Mouse (Mus musculus): ENCODE measurements around the gene Myo19. TPM values are rescaled to one million over a fixed set of nuclear protein-coding genes. Genes with fewer than 3 reads are reported as not detected.

Gene Myo19
- polyA plus RNA-seq, 1 experiment from 2014 or later = 8.2 TPM

DNA sequence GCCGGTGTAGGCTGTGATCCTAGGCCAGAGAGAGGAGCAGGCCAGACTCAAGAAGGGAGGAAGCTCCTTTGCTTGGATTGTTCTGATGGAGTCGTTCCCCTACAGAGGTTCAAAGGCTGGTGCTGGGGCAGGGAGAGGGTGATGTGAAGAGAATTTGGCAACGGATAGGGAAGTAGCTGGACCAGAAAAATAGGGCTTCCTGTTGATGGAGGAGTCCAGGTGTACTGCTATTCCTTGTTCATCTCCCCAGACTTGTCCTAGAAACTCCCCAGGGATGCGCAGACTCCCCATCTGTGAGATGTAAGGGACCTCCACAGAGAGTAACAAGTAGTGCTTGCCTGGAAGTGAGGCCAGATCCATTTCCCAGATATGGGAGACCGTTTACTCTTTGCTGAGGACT, 76.5 kb downstream of the Myo19 start:
- peaks cover 44% of the 10 kb centered on the region for H3K27me3 ChIP-seq (replicated peaks)
- WGBS = 38% methylated on average over 5 of the region's 5 CpGs

DNA sequence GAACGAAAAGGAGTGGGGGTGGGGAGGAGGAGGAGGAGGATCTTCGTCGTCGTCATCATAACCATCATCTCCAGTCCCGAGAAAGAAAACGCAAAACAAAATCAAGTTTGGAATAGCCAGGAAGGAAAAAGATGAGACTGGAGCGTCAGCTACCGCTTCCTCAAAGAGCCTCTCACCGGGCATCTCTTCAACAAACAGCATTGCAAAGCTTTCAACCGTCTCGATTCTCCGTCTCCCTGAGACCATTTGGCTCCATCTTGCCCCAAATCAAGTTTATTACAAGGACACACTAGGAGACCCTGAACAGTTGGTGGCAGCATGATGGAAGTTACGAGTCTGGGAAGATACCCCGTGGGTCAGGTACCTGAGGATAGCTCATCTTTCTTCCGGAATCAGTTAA, 77.2 kb downstream of the Myo19 start:
- H3K27ac ChIP-seq = no peak overlapping the region
- no peak overlapping the region for H3K9ac ChIP-seq
- H3K9me3 ChIP-seq = no peaks in the 10 kb centered on the region
- no peaks in the 10 kb centered on the region for H3K36me3 ChIP-seq
- H3K4me2 ChIP-seq (replicated peaks) = peak overlapping the region; percentile 63
- WGBS = 14% methylated on average over 15 of the region's 15 CpGs
- ATAC-seq (ENCODE audit: low FRiP score, low read depth) = no peak
- peaks cover 17% of the 10 kb centered on the region for H3K4me1 ChIP-seq
- peak overlapping the region; percentile 25 for H3K4me3 ChIP-seq
- H3K27me3 ChIP-seq (replicated peaks) = peaks cover 44% of the 10 kb centered on the region

More for the DNA sequence above, 76.5 kb downstream of the Myo19 start:
- no peak overlapping the region for H3K27ac ChIP-seq
- no peak overlapping the region for H3K4me3 ChIP-seq
- H3K4me2 ChIP-seq (replicated peaks) = no peak overlapping the region
- H3K36me3 ChIP-seq = no peaks in the 10 kb centered on the region
- no peak overlapping the region for H3K9ac ChIP-seq
- peaks cover 17% of the 10 kb centered on the region for H3K4me1 ChIP-seq
- H3K9me3 ChIP-seq = no peaks in the 10 kb centered on the region
- no peak for ATAC-seq (ENCODE audit: low FRiP score, low read depth)

DNA sequence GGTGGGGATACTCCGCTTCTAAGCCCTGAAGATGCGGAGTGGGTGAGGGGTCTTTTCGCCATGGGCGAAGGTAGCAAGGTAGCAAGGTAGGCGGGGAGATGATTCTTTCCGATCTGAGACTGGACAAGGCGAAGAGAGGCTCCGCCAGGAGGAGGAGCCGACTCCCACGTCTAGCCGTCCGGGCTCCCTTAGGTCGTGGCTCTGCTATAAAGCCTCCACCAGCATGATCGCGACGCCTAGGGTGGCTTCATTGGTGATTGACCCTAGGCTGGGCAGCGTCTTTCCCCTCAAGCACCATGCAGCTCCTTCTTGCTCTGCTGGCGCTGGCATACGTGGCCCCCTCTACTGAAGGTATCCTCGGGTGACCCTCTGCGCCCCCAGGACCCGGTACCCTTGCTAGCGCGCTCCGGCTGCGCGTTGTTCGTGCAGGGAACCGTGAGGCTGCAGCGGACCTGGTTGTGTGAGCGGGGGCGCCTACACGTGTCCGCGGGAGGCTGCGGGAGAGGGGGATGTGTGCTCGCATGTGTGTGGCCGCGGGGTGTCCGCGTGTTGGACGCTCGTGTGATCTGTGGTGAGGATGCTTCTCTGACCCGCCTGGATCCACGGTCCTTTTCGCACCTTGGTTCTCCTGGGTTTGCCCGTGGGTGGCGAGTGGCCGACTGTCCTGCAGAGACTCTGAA, 77.8 kb downstream of the Myo19 start, which contains the start of gene Car4:
Car4 (plus strand) TSS at position 196 of the 680 bp plus-strand sequence.
- Histone ChIP-seq H3K27me3 (replicated peaks) (peaks cover 44% of the 10 kb centered on the region), H3K27ac (no peak within 1 kb of the TSS), H3K9ac (peak within 1 kb of the TSS; percentile 29; the same call in 1 of the 2 replicates)

DNA sequence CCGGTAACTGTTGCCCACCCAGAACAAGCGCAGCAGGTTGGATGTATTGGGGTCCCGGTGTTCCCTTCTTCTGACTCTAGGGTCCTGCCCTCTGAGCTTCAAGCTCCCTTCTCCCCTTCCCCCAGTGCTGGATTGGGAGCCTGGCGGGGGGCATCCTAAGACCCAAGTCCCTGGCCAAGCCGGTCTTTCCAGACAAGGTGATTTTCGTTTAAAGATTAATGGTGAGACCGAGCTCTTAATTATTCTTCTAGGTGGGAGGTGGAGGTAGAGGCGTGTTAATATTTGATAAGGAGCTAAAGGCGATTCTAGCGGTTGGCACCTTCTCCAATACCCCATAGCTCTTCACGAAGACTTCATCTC, 78.3 kb downstream of the Myo19 start:
- 6% methylated on average over 11 of the region's 11 CpGs for WGBS
- no peak overlapping the region for H3K9ac ChIP-seq
- peaks cover 44% of the 10 kb centered on the region for H3K27me3 ChIP-seq (replicated peaks)

More for the DNA sequence above, 77.8 kb downstream of the Myo19 start, which contains the start of gene Car4:
- H3K36me3 ChIP-seq = no peaks in the 10 kb centered on the region
- no peak for ATAC-seq (ENCODE audit: low FRiP score, low read depth)
- H3K4me2 ChIP-seq (replicated peaks) = peak within 1 kb of the TSS; percentile 63
- 2% methylated on average over 49 of the region's 49 CpGs for WGBS
- H3K9me3 ChIP-seq = no peaks in the 10 kb centered on the region
- H3K4me1 ChIP-seq = peaks cover 17% of the 10 kb centered on the region
- H3K4me3 ChIP-seq = peak within 1 kb of the TSS; percentile 25

DNA sequence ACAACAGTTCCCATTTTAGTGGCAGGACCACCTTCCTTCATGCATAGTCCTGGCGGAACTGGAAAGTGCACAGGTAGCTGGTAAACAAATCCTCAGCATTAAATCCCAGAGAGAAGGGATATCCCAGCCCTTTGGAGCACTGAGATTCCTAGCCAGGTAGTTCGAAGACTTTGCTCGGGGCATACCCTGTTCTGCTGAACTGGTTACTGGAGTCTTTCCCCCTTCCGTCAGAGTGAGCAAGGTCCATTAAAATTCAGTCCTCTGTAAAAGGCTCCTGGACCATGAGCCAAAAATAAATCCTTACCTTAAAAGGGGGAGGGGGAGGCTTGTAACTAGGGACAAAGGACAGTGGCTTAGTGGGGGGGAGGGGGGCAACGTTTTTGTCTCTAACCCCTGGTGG, 79.2 kb downstream of the Myo19 start:
- Histone ChIP-seq H3K9me3 (no peaks in the 10 kb centered on the region), H3K4me2 (replicated peaks) (no peak overlapping the region), H3K4me3 (no peak overlapping the region), H3K9ac (no peak overlapping the region), H3K36me3 (no peaks in the 10 kb centered on the region), H3K27me3 (replicated peaks) (peaks cover 44% of the 10 kb centered on the region), H3K4me1 (peaks cover 17% of the 10 kb centered on the region), H3K27ac (no peak overlapping the region)
- no peak for ATAC-seq (ENCODE audit: low FRiP score, low read depth)
- 48% methylated on average over 5 of the region's 5 CpGs for WGBS

More for the DNA sequence above, 78.3 kb downstream of the Myo19 start:
- H3K4me2 ChIP-seq (replicated peaks) = peak overlapping the region; percentile 63
- no peak for ATAC-seq (ENCODE audit: low FRiP score, low read depth)
- H3K4me1 ChIP-seq = peaks cover 17% of the 10 kb centered on the region
- H3K4me3 ChIP-seq = peak overlapping the region; percentile 25
- H3K27ac ChIP-seq = no peak overlapping the region
- no peaks in the 10 kb centered on the region for H3K9me3 ChIP-seq
- H3K36me3 ChIP-seq = no peaks in the 10 kb centered on the region

DNA sequence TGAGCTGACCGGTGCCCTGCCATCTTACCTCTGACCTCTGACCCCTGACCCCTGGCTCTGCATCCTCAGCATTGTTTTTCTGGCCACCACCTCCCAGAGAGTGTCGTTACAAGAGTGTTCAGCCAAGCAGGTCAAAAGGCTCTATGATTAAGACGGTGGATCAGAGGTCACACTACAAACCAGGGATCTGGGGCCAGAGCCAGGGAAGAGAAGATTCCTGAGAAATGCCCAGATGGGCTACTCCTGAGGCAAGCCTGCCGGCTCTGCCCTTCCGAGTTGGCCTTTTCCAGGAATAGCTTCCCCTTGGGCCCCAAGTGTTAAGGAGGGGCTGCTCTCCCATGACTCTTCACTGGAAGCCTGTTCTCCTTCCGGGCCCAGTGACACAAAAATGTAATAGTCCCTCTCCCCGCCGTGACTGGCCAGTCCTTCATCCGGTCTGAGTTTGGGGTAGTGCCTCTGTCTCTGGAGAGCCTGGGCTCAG, 79.8 kb downstream of the Myo19 start:
- Histone ChIP-seq H3K4me2 (replicated peaks) (peak overlapping the region; percentile 8; the same call in 1 of the 2 replicates), H3K27ac (no peak overlapping the region), H3K36me3 (no peaks in the 10 kb centered on the region), H3K27me3 (replicated peaks) (peaks cover 44% of the 10 kb centered on the region), H3K4me1 (peaks cover 17% of the 10 kb centered on the region), H3K4me3 (no peak overlapping the region), H3K9me3 (no peaks in the 10 kb centered on the region), H3K9ac (no peak overlapping the region)
- no peak for ATAC-seq (ENCODE audit: low FRiP score, low read depth)
- 4% methylated on average over 9 of the region's 9 CpGs for WGBS

DNA sequence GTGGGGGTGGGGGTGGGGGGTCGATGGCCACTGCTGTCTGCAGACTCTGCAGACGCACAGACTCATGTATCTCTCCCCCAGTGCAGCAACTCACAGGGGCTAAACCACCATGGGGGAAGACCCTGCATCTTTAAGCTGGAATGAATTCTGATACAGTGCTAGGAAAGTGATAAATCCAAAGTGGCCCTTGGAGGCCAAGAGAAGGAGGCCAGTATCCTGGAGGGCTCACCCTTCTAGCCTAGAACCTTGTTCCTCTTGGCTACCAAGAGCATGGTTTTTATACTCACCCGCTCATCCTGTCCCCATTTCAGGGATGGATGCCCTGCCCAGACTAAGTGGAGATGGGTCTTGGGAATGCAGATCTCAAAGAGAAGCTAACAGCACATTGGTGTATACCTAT, 80.3 kb downstream of the Myo19 start:
- H3K27ac ChIP-seq = no peak overlapping the region
- H3K36me3 ChIP-seq = no peaks in the 10 kb centered on the region
- no peak overlapping the region for H3K9ac ChIP-seq
- 48% methylated on average over 3 of the region's 3 CpGs for whole genome bisulfite sequencing
- peaks cover 17% of the 10 kb centered on the region for H3K4me1 ChIP-seq
- H3K27me3 ChIP-seq (replicated peaks) = peaks cover 44% of the 10 kb centered on the region
- ATAC-seq (ENCODE audit: low FRiP score, low read depth) = no peak
- peak overlapping the region; percentile 8; the same call in 1 of the 2 replicates for H3K4me2 ChIP-seq (replicated peaks)
- H3K9me3 ChIP-seq = no peaks in the 10 kb centered on the region
- H3K4me3 ChIP-seq = no peak overlapping the region

DNA sequence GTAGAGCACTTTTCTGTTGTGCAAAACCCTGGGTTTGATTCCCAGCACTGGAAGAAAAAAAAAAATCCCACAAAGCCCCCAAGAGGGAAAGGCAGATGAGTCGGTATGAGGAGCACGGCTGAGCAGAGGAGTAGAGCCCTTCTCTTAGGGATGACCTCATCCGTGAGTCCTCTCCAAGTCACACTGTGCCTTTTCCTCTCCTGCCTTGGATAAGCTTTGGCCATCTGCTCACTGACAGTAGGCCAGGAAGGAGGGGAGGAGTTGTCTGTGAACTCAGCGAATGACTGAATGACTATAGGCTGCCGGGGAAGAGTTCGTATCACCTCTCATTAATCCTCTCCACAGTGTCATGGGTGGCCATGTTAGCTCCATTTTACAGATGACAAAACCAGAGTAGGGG, 80.8 kb downstream of the Myo19 start:
- H3K4me1 ChIP-seq = peaks cover 17% of the 10 kb centered on the region
- no peaks in the 10 kb centered on the region for H3K9me3 ChIP-seq
- peaks cover 44% of the 10 kb centered on the region for H3K27me3 ChIP-seq (replicated peaks)
- no peak for ATAC-seq (ENCODE audit: low FRiP score, low read depth)
- H3K4me3 ChIP-seq = no peak overlapping the region
- no peak overlapping the region for H3K27ac ChIP-seq
- 80% methylated on average over 6 of the region's 6 CpGs for WGBS
- H3K36me3 ChIP-seq = no peaks in the 10 kb centered on the region
- no peak overlapping the region for H3K4me2 ChIP-seq (replicated peaks)
- no peak overlapping the region for H3K9ac ChIP-seq

Small RNA genes lying within 50 kb of the gene (microRNA-seq; reads per million reads assigned to microRNA genes)
- gene Gm23564 = not detected

Other genes with a start within 250 kb of the Myo19 start
- gene Mrm1, start 60.6 kb upstream of the Myo19 start, polyA plus RNA-seq (2016; fragmentation: Nextera tagmentation; extraction: Ambion mirVana) = 8.9 and 10.5 TPM in 2 replicates
- gene Dhrs11, start 51.2 kb upstream of the Myo19 start, polyA plus RNA-seq (2016; fragmentation: Nextera tagmentation; extraction: Ambion mirVana) = 8.2 and 8.9 TPM in 2 replicates
- 80.0 and 93.3 TPM in 2 replicates for gene Ggnbp2, start 9.3 kb upstream of the Myo19 start, polyA plus RNA-seq (2016; fragmentation: Nextera tagmentation; extraction: Ambion mirVana)
- gene Pigw, start 137 bp downstream of the Myo19 start, polyA plus RNA-seq (2016; fragmentation: Nextera tagmentation; extraction: Ambion mirVana) = 1.9 and 2.8 TPM in 2 replicates
- gene Znhit3, start 36.2 kb downstream of the Myo19 start, polyA plus RNA-seq (2016; fragmentation: Nextera tagmentation; extraction: Ambion mirVana) = 61.4 and 63.5 TPM in 2 replicates
- gene Car4, start 77.6 kb downstream of the Myo19 start, polyA plus RNA-seq (2016; fragmentation: Nextera tagmentation; extraction: Ambion mirVana) = 4.8 and 5.7 TPM in 2 replicates

Data from neural tube, embryonic 12.5 days (tissue).